Mouse (Mus musculus) lung, postnatal 0 days (tissue): ENCODE data around the gene Olfr266. TPM values are rescaled to one million over a fixed set of nuclear protein-coding genes. Genes with fewer than 3 reads are reported as not detected.

ENCODE experiments used
- ATAC-seq: fragments of 200-750 bp; cut with Nextera tagmentation; 2 replicates; pipeline ENCODE4 v1.8.0; 2017; ENCODE audit warnings: moderate library complexity
- DNase-seq: peaks from one replicate; pipeline ENCODE4 v3.0.0-alpha.2; 2016; ENCODE audit warnings: low spot score
- H3K27ac ChIP-seq: fragments of 300-500 bp; sonication (generic); 2 replicates; pipeline ENCODE4 v1.5.1; 2014; ENCODE audit warnings: antibody characterized with exemption, mild to moderate bottlenecking, low read length, mixed read lengths
- H3K27me3 ChIP-seq: fragments of 300-500 bp; sonication (generic); replicated peaks from 2 replicates; pipeline ENCODE4 v1.6.1; 2014; ENCODE audit warnings: low read length, mixed read lengths; ENCODE audit not compliant: insufficient read depth
- H3K36me3 ChIP-seq: fragments of 300-500 bp; sonication (generic); 2 replicates; pipeline ENCODE4 v1.6.1; 2014; ENCODE audit warnings: low read length, mixed read lengths; ENCODE audit not compliant: insufficient read depth
- H3K4me1 ChIP-seq: fragments of 300-500 bp; sonication (generic); 2 replicates; pipeline ENCODE4 v1.6.1; 2014; ENCODE audit warnings: antibody characterized with exemption, low read depth, low read length, mixed read lengths; ENCODE audit not compliant: insufficient read depth
- H3K4me2 ChIP-seq: fragments of 300-500 bp; sonication (generic); replicated peaks from 2 replicates; pipeline ENCODE4 v1.6.1; 2014; ENCODE audit warnings: low read depth, mild to moderate bottlenecking, low read length, moderate library complexity, mixed read lengths
- H3K4me3 ChIP-seq: fragments of 300-500 bp; sonication (generic); 2 replicates; pipeline ENCODE4 v1.5.1; 2014; ENCODE audit warnings: low read depth, low read length
- H3K9ac ChIP-seq: fragments of 300-500 bp; sonication (generic); replicated peaks from 2 replicates; pipeline ENCODE4 v1.6.1; 2014; ENCODE audit warnings: low read depth, mild to moderate bottlenecking
- H3K9me3 ChIP-seq: fragments of 300-500 bp; sonication (generic); 2 replicates; pipeline ENCODE4 v1.6.1; 2016; ENCODE audit warnings: low read length, mixed read lengths
- CTCF ChIP-seq: IDR thresholded peaks from 2 replicates; pipeline ENCODE4 v1.5.1; 2016; ENCODE audit warnings: antibody characterized with exemption, mild to moderate bottlenecking
- EP300 ChIP-seq: IDR thresholded peaks from 2 replicates; pipeline ENCODE4 v1.6.1; 2016; ENCODE audit warnings: antibody characterized with exemption, mild to moderate bottlenecking, control low read depth
- WGBS: fragments of 180-500 bp; shearing (Covaris S2); extraction: QIAGEN DNeasy Blood & Tissue Kit; methylation state at CpG from one replicate; pipeline ENCODE4 v1.1.7; 2014; 5-methylcytosine and 5-hydroxymethylcytosine counted together
- polyA plus RNA-seq: library from polyadenylated mRNA; unstranded; fragments of >200 nt; fragmentation: Nextera tagmentation; extraction: Ambion mirVana; gene quantifications from 2 replicates; pipeline ENCODE4 v1.2.1, GENCODE M21; 2015

The Olfr266 gene
- not detected in 2 replicates for polyA plus RNA-seq

- WGBS = 78% methylated on average over 1 of the region's 1 CpGs
- TF ChIP-seq CTCF (no peak), EP300 (no peak)
- Histone ChIP-seq H3K36me3 (no peaks in the 10 kb centered on the region), H3K9ac (no peak within 1 kb of the TSS), H3K27ac (no peak within 1 kb of the TSS), H3K9me3 (no peaks in the 10 kb centered on the region), H3K27me3 (no peaks in the 10 kb centered on the region), H3K4me2 (no peak within 1 kb of the TSS), H3K4me1 (no peaks in the 10 kb centered on the region), H3K4me3 (no peak within 1 kb of the TSS)
- ATAC-seq (no peak), DNase-seq (no peak)
These were observed at the start of gene Olfr266 for GRCm38 (mm10) chr3:106826187-106826586. TSS of gene Olfr266 (minus strand) at chr3:106826287.

GRCm38 (mm10) chr3:106875626-106876025, 49.5 kb upstream of the Olfr266 start:
- Histone ChIP-seq H3K4me1 (no peaks in the 10 kb centered on the region), H3K27ac (no peak overlapping the region), H3K9me3 (no peaks in the 10 kb centered on the region), H3K27me3 (no peaks in the 10 kb centered on the region), H3K4me2 (no peak overlapping the region), H3K36me3 (no peaks in the 10 kb centered on the region), H3K9ac (no peak overlapping the region), H3K4me3 (no peak overlapping the region)
- DNase-seq (no peak), ATAC-seq (no peak)
- 88% methylated on average over 1 of the region's 1 CpGs for WGBS
- TF ChIP-seq EP300 (no peak), CTCF (no peak)

GRCm38 (mm10) chr3:106872893-106873292, 46.8 kb upstream of the Olfr266 start:
- no peaks in the 10 kb centered on the region for H3K4me1 ChIP-seq
- ATAC-seq (no peak), DNase-seq (no peak)
- H3K27me3 ChIP-seq = no peaks in the 10 kb centered on the region
- no peak overlapping the region for H3K9ac ChIP-seq
- no peak overlapping the region for H3K4me2 ChIP-seq
- no peaks in the 10 kb centered on the region for H3K9me3 ChIP-seq
- no peak overlapping the region for H3K27ac ChIP-seq
- no peak overlapping the region for H3K4me3 ChIP-seq
- H3K36me3 ChIP-seq = no peaks in the 10 kb centered on the region
- TF ChIP-seq CTCF (no peak), EP300 (no peak)

- DNase-seq (no peak), ATAC-seq (no peak)
- no peak overlapping the region for H3K9ac ChIP-seq
- TF ChIP-seq EP300 (no peak), CTCF (no peak)
- H3K4me1 ChIP-seq = no peaks in the 10 kb centered on the region
- no peaks in the 10 kb centered on the region for H3K36me3 ChIP-seq
- H3K27ac ChIP-seq = no peak overlapping the region
- WGBS = 63% methylated on average over 1 of the region's 1 CpGs
- no peaks in the 10 kb centered on the region for H3K27me3 ChIP-seq
- H3K4me3 ChIP-seq = no peak overlapping the region
- no peaks in the 10 kb centered on the region; the same call in 1 of the 2 replicates for H3K9me3 ChIP-seq
- H3K4me2 ChIP-seq = no peak overlapping the region
These were observed 6.0 kb upstream of the Olfr266 start for GRCm38 (mm10) chr3:106832107-106832506.

GRCm38 (mm10) chr3:106817676-106818075, 8.4 kb downstream of the Olfr266 start:
- Histone ChIP-seq H3K9ac (no peak overlapping the region), H3K36me3 (no peaks in the 10 kb centered on the region), H3K4me1 (no peaks in the 10 kb centered on the region), H3K9me3 (no peaks in the 10 kb centered on the region), H3K4me3 (no peak overlapping the region), H3K27ac (no peak overlapping the region), H3K27me3 (no peaks in the 10 kb centered on the region), H3K4me2 (no peak overlapping the region)
- no peak for TF ChIP-seq EP300
- no peak for TF ChIP-seq CTCF
- ATAC-seq = no peak
- WGBS = 74% methylated on average over 2 of the region's 2 CpGs
- no peak for DNase-seq

DNA sequence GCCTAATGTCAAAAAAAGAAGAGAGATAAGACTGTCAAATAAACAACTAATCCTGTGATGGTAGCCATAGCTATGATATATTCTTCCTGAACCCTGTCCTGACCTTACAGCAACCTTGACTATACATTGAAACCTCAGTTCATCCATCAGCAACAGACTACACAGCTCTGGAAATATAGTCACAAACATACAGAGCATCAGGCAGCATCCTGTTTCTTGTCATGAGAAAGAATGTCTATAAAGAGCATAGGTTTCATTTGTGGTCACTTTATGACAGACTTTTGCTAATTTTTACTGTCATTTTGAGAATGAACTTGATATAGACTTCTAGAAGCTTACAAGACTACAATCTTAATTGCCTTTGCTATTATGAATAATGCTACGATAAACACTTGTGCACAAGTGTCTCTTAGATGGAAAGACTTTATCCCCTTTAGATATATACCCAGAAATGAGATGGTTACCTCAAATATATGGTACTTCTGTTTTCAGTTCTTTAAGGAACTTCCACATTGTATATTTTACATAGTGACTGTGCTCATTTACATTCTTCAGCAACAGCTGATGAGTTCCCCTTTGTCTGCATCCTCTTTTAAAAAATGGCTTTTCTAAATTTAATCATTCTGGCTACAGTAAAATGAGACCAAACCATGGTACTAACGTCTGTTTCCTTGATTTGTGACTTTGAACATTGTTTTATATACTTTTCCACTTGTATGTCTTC, 17.0 kb downstream of the Olfr266 start:
- H3K36me3 ChIP-seq = no peaks in the 10 kb centered on the region
- H3K27me3 ChIP-seq = no peaks in the 10 kb centered on the region
- H3K4me3 ChIP-seq = no peak overlapping the region
- ATAC-seq (no peak), DNase-seq (no peak)
- WGBS = 47% methylated on average over 2 of the region's 2 CpGs
- no peak overlapping the region for H3K9ac ChIP-seq
- no peaks in the 10 kb centered on the region for H3K4me1 ChIP-seq
- H3K9me3 ChIP-seq = no peaks in the 10 kb centered on the region
- H3K4me2 ChIP-seq = no peak overlapping the region
- no peak for TF ChIP-seq EP300
- H3K27ac ChIP-seq = no peak overlapping the region

GRCm38 (mm10) chr3:106798079-106798478, 28.0 kb downstream of the Olfr266 start:
- TF ChIP-seq EP300 (no peak), CTCF (no peak)
- Histone ChIP-seq H3K4me3 (no peak overlapping the region), H3K27me3 (no peaks in the 10 kb centered on the region), H3K27ac (no peak overlapping the region), H3K4me2 (no peak overlapping the region), H3K9ac (no peak overlapping the region), H3K4me1 (no peaks in the 10 kb centered on the region), H3K9me3 (no peaks in the 10 kb centered on the region), H3K36me3 (no peaks in the 10 kb centered on the region)
- DNase-seq (no peak), ATAC-seq (no peak)
